Mouse (Mus musculus) neural tube, embryonic 11.5 days (tissue): ENCODE results near the gene Gm9844. TPM values are rescaled to one million over a fixed set of nuclear protein-coding genes. Genes with fewer than 3 reads are reported as not detected.

ENCODE experiments used
- polyA plus RNA-seq: library from polyadenylated mRNA; unstranded; fragments of >200 nt; fragmentation: Nextera tagmentation; extraction: Ambion mirVana; gene quantifications from 2 replicates; pipeline ENCODE4 v1.2.1, GENCODE M21; 2014

Gm9844 gene
- polyA plus RNA-seq, 1 experiment from 2014 or later, result 21.0 TPM

Other genes starting within 250 kb of the Gm9844 start
- gene Lypd3, start 225.7 kb upstream of the Gm9844 start, polyA plus RNA-seq, result 0.76 and 0.99 TPM in 2 replicates
- not detected in 2 replicates for gene Tex101, start 185.5 kb upstream of the Gm9844 start, polyA plus RNA-seq
- gene BC049730, start 153.0 kb upstream of the Gm9844 start, polyA plus RNA-seq, result not detected in 2 replicates
- gene Gm4763, start 135.3 kb upstream of the Gm9844 start, polyA plus RNA-seq, result not detected in 2 replicates
- not detected in 2 replicates for gene Cd177, start 101.9 kb upstream of the Gm9844 start, polyA plus RNA-seq
- gene Ceacam10, start 85.0 kb upstream of the Gm9844 start, polyA plus RNA-seq, result not detected in 2 replicates
- not detected in 2 replicates for gene Lypd4, start 7.7 kb downstream of the Gm9844 start, polyA plus RNA-seq
- gene Dmrtc2, start 7.8 kb downstream of the Gm9844 start, polyA plus RNA-seq, result not detected in 2 replicates
- gene Rps19, start 22.2 kb downstream of the Gm9844 start, polyA plus RNA-seq, result 1,782 and 1,828 TPM in 2 replicates
- 0.27 TPM in 1 of 2 replicates, not detected in the other for gene Cd79a, start 35.2 kb downstream of the Gm9844 start, polyA plus RNA-seq
- 52.3 and 56.5 TPM in 2 replicates for gene Arhgef1, start 40.7 kb downstream of the Gm9844 start, polyA plus RNA-seq
- gene Gm4881, start 82.3 kb downstream of the Gm9844 start, polyA plus RNA-seq, result 0.28 and 0.86 TPM in 2 replicates
- 111 and 118 TPM in 2 replicates for gene Rabac1, start 110.5 kb downstream of the Gm9844 start, polyA plus RNA-seq
- gene Atp1a3, start 143.7 kb downstream of the Gm9844 start, polyA plus RNA-seq, result 50.6 and 59.9 TPM in 2 replicates
- gene Grik5, start 210.1 kb downstream of the Gm9844 start, polyA plus RNA-seq, result 8.9 and 9.6 TPM in 2 replicates
- gene Zfp574, start 210.4 kb downstream of the Gm9844 start, polyA plus RNA-seq, result 29.3 and 29.6 TPM in 2 replicates